Mouse (Mus musculus) liver, adult 2 months (tissue): ENCODE measurements around the gene Dock1.

Experiments
- CTCF ChIP-seq: fragments of 200-500 bp; IDR thresholded peaks from 2 replicates; pipeline ENCODE4 v1.5.1; 2011; ENCODE audit warnings: low read depth, low read length, control low read depth
- POLR2A ChIP-seq: fragments of 200-500 bp; IDR thresholded peaks from 2 replicates; pipeline ENCODE4 v1.6.1; 2011; ENCODE audit warnings: low read length, control low read depth; ENCODE audit not compliant: insufficient read depth; ENCODE audit errors: extremely low read depth

GRCm38 (mm10) chr7:134772363-134772762, 101.9 kb downstream of the Dock1 start:
- TF ChIP-seq CTCF (no peak), POLR2A (no peak)
